ENCODE assay signal across 8 mouse cellular contexts in genomic region chr17:31841842-31842611, GRCm38 (mm10). TPM values are rescaled to one million over a fixed set of nuclear protein-coding genes. Genes with fewer than 3 reads are reported as not detected.
DNase-seq lines count a peak whose midpoint lies in the region; ATAC-seq and TF ChIP-seq lines count a peak whose summit lies in the region.

No protein-coding gene starts in this region.

- DNase-seq in liver, adult 2 months (ENCODE audit: extremely low read depth, low read depth, low spot score) = peak; percentile 80
- DNase-seq in liver (no peak), MN1 (ENCODE audit: low spot score) (no peak)
- DNase-seq in embryonic facial prominence, embryonic 10.5 days (ENCODE audit: low spot score) = no peak
- DNase-seq in skeletal muscle tissue, adult 2 months (ENCODE audit: low read depth, low spot score) = peak; percentile 68
- no peak for DNase-seq in right cerebral cortex, adult 2 months (ENCODE audit: low spot score in 2 of 2)
- no peak for DNase-seq in left cerebral cortex, adult 18-20 months (ENCODE audit: low spot score in 2 of 2)

- ATAC-seq in intestine, embryonic 15.5 days = peak; percentile 50

- H3K9me3 ChIP-seq in embryonic facial prominence, embryonic 10.5 days = no peaks in the 10 kb centered on the region
- H3K9me3 ChIP-seq in intestine, embryonic 15.5 days = no peaks in the 10 kb centered on the region

- peaks cover 5% of the 10 kb centered on the region; the same call in 1 of the 2 replicates for H3K36me3 ChIP-seq in liver, adult 2 months (ENCODE audit: control insufficient read depth, insufficient read depth, low read length)
- peaks cover 39% of the 10 kb centered on the region for H3K36me3 ChIP-seq in embryonic facial prominence, embryonic 10.5 days (replicated peaks)
- H3K36me3 ChIP-seq in intestine, embryonic 15.5 days = peaks cover 11% of the 10 kb centered on the region

- no peak for TF ChIP-seq POLR2A in liver, adult 2 months (IDR thresholded peaks at IDR 0.05; ENCODE audit: extremely low read depth, insufficient read depth, low read length)

- no peaks in the 10 kb centered on the region for H3K79me2 ChIP-seq in liver, adult 2 months (ENCODE audit: control insufficient read depth, insufficient read depth, low read length)

- no peak overlapping the region for H3K27ac ChIP-seq in liver, adult 2 months (replicated peaks; ENCODE audit: insufficient read depth, low read depth, low read length)
- H3K27ac ChIP-seq in embryonic facial prominence, embryonic 10.5 days (replicated peaks) = peak overlapping the region; percentile 35; the same call in 1 of the 2 replicates
- peak overlapping the region; percentile 69 for H3K27ac ChIP-seq in intestine, embryonic 15.5 days

- no peak overlapping the region for H3K9ac ChIP-seq in liver, adult 2 months (ENCODE audit: low read depth, low read length)
- no peak overlapping the region for H3K9ac ChIP-seq in intestine, embryonic 15.5 days

- no peak for TF ChIP-seq CTCF in liver, adult 2 months (IDR thresholded peaks at IDR 0.05; ENCODE audit: low read depth, low read length)

- H3K27me3 ChIP-seq in liver, adult 2 months (ENCODE audit: control insufficient read depth, insufficient read depth, low read length) = no peaks in the 10 kb centered on the region
- H3K27me3 ChIP-seq in embryonic facial prominence, embryonic 10.5 days (replicated peaks; ENCODE audit: low read depth, poor library complexity, severe bottlenecking) = no peaks in the 10 kb centered on the region
- no peaks in the 10 kb centered on the region for H3K27me3 ChIP-seq in intestine, embryonic 15.5 days (replicated peaks)

- no peak overlapping the region for H3K4me2 ChIP-seq in intestine, embryonic 15.5 days (replicated peaks)

- WGBS in liver, adult 2 months = 40% methylated on average over 18 of the region's 18 CpGs
- 76% methylated on average over 18 of the region's 18 CpGs for WGBS in embryonic facial prominence, embryonic 10.5 days
- WGBS in intestine, embryonic 15.5 days = 38% methylated on average over 18 of the region's 18 CpGs

- peaks cover 17% of the 10 kb centered on the region for H3K4me1 ChIP-seq in liver, adult 2 months (ENCODE audit: control insufficient read depth, insufficient read depth, low read length)
- H3K4me1 ChIP-seq in embryonic facial prominence, embryonic 10.5 days = peaks cover 26% of the 10 kb centered on the region
- H3K4me1 ChIP-seq in intestine, embryonic 15.5 days (replicated peaks) = peaks cover 17% of the 10 kb centered on the region

- H3K4me3 ChIP-seq in liver, adult 2 months (ENCODE audit: insufficient read depth, low read depth, low read length) = no peak overlapping the region
- no peak overlapping the region for H3K4me3 ChIP-seq in embryonic facial prominence, embryonic 10.5 days
- H3K4me3 ChIP-seq in intestine, embryonic 15.5 days (replicated peaks) = no peak overlapping the region

RNA-seq across cellular contexts. Expression of gene Sik1, which starts 13.6 kb away (rescaled TPM):
- total RNA-seq in liver, adult 2 months (2014; rRNA removed) = 2.7 and 6.6 TPM in 2 replicates
- polyA plus RNA-seq in liver, adult 2 months (2012; rRNA removed) = 8.0 and 10.5 TPM in 2 replicates
- 12.7 and 15.5 TPM in 2 replicates for polyA plus RNA-seq in embryonic facial prominence, embryonic 10.5 days (2016; fragmentation: Nextera tagmentation; extraction: Ambion mirVana)
- polyA plus RNA-seq in intestine, embryonic 15.5 days (2015; fragmentation: Nextera tagmentation; extraction: Ambion mirVana) = 8.8 and 9.2 TPM in 2 replicates
- 10 to 100 TPM; 28.3 to 37.8 TPM for total RNA-seq in left cerebral cortex, adult 18-20 months (2021)

Comparison
In these comparisons a context has a peak if more than half of its experiments do, and no peak if none do; other contexts are left out.
1. DNase-seq: peak in liver, adult 2 months (single experiment) and skeletal muscle tissue, adult 2 months (single experiment); none in liver (single experiment), embryonic facial prominence, embryonic 10.5 days (single experiment), MN1 (single experiment), right cerebral cortex, adult 2 months (0 of 2) and left cerebral cortex, adult 18-20 months (0 of 2).